Mouse (Mus musculus): ENCODE results near the gene Pygo2. TPM values are rescaled to one million over a fixed set of nuclear protein-coding genes. Genes with fewer than 3 reads are reported as not detected.
A peak's percentile ranks its signal among the peaks of the same experiment; 100 is the strongest.

Pygo2 gene
- polyA plus RNA-seq, 1 experiment from 2014 or later = 50.4 TPM

DNA sequence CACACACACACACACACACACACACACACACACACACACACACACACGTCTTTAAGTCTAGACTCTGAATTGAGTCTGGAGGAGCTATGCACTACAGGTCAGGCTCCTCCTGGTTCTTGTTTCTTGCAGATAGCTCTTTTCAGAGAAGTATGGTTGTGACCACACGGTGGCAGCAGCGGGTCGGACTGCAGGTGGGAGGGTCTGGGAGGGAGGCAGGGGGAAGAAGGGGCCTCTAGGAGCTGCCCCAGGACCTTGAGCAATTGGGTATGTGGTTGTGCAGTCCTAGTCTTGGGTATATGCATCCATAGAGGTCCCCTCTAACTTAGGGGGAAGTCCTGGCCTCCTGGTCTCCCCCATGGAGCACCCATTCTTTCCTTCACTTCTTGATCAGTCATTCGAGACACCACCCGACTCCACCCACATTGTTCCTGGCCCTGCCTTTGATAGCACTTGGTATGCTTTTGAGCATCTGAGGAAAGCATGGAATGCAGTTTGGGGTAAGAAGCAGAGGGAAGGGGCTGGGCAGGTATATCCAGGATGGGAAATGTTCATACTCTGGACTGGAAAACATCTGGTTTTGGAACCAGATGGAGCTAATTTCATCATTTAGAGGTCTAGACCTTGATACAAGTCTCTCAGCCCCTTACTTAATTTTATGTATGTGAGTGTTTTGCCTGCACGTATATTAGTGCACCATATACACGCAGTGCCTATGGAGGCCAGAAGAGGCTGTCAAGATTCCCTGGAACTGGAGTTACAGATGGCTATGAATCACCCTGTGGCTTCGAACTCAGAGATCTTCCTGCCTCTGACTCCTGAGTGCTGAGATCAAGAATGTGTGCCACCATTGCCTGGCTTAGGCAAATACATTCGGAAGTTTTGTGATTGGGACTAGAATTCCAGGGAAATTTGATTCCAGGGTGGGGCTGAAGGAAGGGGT is 27.0 kb downstream of the Pygo2 start:
- Histone ChIP-seq H3K27me3 (ENCODE audit: insufficient read depth, poor library complexity, severe bottlenecking) (no peaks in the 10 kb centered on the region), H3K4me1 (replicated peaks) (peaks cover 46% of the 10 kb centered on the region), H3K27ac (peak overlapping the region; percentile 40; the same call in 1 of the 2 replicates), H3K4me3 (no peak overlapping the region), H3K36me3 (peaks cover 8% of the 10 kb centered on the region; the same call in 1 of the 2 replicates), H3K9me3 (no peaks in the 10 kb centered on the region)
- 35% methylated on average over 10 of the region's 10 CpGs for WGBS
- peak; percentile 83 for DNase-seq (ENCODE audit: low spot score)

DNA sequence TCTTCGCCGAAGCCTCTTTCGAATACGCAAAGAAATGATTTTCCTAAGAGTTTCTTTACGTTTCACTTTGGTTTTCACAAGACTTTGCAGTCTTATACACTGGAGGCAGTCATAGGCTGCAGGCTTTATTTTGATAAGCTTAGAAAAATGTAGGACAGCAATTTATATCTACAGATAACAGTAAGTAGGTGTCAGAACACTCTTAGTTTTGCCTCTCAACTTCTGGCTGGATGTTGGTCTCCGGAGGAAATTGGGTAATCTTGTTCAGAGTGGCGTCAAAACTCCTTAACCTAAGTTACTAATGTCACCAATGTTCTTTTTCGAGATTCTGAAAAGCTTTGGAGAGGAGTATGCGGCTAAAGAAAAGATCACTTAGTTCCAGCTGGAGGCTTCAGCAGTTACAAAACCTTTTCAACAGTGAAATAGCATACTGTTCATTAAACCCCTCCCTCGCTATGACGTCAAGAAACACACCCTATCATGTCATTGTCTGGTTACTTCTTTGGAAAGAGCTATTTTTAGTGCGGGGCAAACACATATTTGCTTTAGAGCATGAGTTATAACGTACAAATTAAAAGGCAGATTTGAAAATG is 28.5 kb downstream of the Pygo2 start:
- WGBS = 50% methylated on average over 13 of the region's 13 CpGs
- Histone ChIP-seq H3K27ac (peak overlapping the region; percentile 93), H3K36me3 (peaks cover 11% of the 10 kb centered on the region; the same call in 1 of the 2 replicates), H3K4me3 (peak overlapping the region; percentile 66), H3K4me1 (replicated peaks) (peaks cover 42% of the 10 kb centered on the region), H3K9me3 (no peaks in the 10 kb centered on the region), H3K27me3 (ENCODE audit: insufficient read depth, poor library complexity, severe bottlenecking) (no peaks in the 10 kb centered on the region)
- DNase-seq (ENCODE audit: low spot score) = peak; percentile 8

DNA sequence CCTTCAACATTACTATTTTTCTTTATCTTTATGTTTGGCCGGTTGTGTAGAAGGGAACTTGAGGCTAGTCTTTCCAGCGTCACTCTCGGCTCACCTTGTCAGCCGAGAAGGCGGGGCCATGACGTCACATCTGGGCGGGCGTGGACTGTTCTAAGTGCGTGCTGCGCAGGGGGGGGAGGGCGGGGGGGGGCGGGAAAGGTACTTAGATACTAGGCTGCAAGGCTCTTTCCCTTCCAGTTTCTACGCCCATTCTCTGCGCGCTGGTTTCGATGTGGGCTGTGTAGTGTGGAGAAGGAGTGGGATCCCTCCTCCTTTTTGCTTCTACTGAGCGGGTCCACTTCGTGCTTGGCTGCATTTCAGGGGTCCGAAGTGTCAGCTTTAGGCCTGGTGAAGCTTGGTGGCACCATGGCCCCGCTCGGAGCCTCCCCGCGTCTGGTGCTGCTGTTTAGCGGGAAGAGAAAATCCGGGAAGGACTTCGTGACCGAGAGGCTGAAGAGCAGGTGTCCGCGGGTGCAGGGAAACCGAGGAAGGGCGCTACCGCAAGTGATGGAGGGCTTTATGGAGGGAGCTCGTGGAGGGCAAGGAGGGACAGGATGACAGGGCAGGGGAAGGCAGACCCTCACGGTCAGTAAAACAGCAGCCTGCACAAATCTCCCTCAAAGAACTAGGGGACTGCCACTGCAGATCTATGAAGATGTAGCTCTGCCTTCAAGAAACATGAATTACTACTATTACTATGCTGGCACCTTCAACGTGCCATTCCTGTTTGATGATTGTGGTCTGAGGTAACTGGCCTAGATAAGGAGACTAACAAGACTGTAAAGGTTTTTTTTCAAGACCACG is 29.2 kb downstream of the Pygo2 start:
- peaks cover 13% of the 10 kb centered on the region for H3K36me3 ChIP-seq
- peaks cover 42% of the 10 kb centered on the region for H3K4me1 ChIP-seq (replicated peaks)
- H3K27me3 ChIP-seq (ENCODE audit: insufficient read depth, poor library complexity, severe bottlenecking) = no peaks in the 10 kb centered on the region
- peak overlapping the region; percentile 66 for H3K4me3 ChIP-seq
- 2% methylated on average over 35 of the region's 36 CpGs for WGBS
- H3K9me3 ChIP-seq = no peaks in the 10 kb centered on the region
- DNase-seq (ENCODE audit: low spot score) = peak; percentile 91
- H3K27ac ChIP-seq = peak overlapping the region; percentile 93

DNA sequence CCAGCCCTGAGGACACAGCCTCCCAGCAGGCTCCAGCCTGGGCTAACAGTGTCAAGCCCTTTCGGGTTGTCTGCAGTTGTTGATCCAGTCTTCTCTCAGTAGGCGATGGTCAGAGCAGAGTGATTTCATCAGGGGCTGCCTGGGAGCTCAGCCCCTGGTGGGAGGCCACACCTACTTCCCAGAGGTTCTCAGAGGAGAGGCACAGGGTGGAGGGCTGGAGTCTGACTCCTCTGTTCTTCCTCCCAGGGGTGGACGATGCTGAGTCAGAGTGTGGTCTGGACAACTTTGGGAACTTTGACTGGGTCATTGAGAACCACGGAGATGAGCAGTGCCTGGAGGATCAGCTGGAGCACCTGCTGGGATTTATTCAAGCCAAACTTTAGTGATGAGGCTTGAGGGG is 38.3 kb downstream of the Pygo2 start:
- DNase-seq (ENCODE audit: low spot score) = no peak
- Histone ChIP-seq H3K36me3 (peaks cover 49% of the 10 kb centered on the region), H3K4me1 (replicated peaks) (no peaks in the 10 kb centered on the region), H3K27me3 (ENCODE audit: insufficient read depth, poor library complexity, severe bottlenecking) (no peaks in the 10 kb centered on the region), H3K9me3 (no peaks in the 10 kb centered on the region), H3K4me3 (no peak overlapping the region), H3K27ac (no peak overlapping the region)
- 42% methylated on average over 4 of the region's 4 CpGs for WGBS

DNA sequence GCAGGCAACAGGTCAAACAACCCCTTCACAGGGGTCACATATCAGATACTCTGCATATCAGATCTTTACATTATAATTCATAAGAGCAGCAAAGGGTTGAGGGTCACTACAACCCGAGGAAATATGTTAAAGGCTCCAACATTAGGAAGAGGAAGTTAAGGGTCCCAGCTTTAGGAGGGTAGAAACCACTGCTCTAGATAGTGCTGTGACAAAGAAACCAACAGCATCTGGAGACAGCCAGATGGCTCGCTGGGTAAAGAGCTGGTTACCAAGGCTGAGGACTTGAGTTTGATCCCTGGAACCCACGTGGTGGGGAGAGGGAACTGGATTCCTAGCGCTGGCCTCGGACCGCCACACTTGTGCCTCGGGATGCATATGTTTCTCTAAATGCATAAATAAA is 42.3 kb downstream of the Pygo2 start:
- no peaks in the 10 kb centered on the region for H3K4me1 ChIP-seq (replicated peaks)
- H3K36me3 ChIP-seq = peaks cover 28% of the 10 kb centered on the region
- H3K4me3 ChIP-seq = no peak overlapping the region
- H3K27me3 ChIP-seq (ENCODE audit: insufficient read depth, poor library complexity, severe bottlenecking) = no peaks in the 10 kb centered on the region
- DNase-seq (ENCODE audit: low spot score) = no peak
- no peaks in the 10 kb centered on the region for H3K9me3 ChIP-seq
- WGBS = 85% methylated on average over 7 of the region's 7 CpGs
- H3K27ac ChIP-seq = no peak overlapping the region

DNA sequence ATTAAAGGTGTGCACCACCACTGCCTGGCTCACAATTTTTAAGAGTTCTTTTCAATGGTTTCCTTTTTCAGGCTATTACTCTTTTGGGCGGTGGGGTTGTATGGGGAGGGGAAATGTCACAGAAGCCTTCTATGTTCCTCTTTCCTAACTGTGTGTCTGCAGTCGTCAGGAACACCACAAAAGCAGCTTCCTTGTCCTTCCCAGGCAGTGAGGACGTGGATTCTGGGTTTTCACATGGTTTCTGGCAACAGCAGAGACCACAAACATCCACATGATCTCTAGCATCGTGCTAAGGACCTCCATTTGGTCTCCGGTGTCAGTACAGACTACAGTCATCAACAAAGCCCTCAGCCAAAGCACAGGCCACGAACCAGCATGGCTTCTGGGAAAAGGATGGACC is 43.8 kb downstream of the Pygo2 start:
- Histone ChIP-seq H3K36me3 (peaks cover 12% of the 10 kb centered on the region), H3K27me3 (ENCODE audit: insufficient read depth, poor library complexity, severe bottlenecking) (no peaks in the 10 kb centered on the region), H3K27ac (no peak overlapping the region), H3K4me1 (replicated peaks) (no peaks in the 10 kb centered on the region), H3K9me3 (no peaks in the 10 kb centered on the region), H3K4me3 (no peak overlapping the region)
- WGBS = 79% methylated on average over 6 of the region's 6 CpGs
- DNase-seq (ENCODE audit: low spot score) = no peak

DNA sequence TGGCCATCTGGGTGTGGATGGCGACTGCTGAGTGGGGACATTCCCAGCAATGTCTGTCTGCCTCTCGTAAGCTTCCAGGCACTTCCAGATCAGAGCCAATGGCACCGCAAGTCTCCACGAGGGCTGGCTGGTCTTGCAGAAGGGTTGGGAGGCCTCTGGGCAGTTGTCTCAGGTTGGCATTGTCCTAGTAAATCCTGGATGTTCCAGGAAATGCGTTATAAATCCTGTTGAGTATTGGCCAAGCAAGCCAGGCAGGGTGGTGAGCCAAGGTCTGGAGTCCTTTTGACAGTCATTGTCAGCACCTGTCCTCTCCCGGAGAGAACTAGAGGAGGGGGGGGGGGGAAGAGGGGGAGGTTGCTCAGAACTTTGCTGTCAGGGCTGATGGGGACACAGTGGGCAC is 49.0 kb downstream of the Pygo2 start:
- 79% methylated on average over 6 of the region's 6 CpGs for WGBS
- no peak for DNase-seq (ENCODE audit: low spot score)
- no peaks in the 10 kb centered on the region for H3K9me3 ChIP-seq
- H3K27me3 ChIP-seq (ENCODE audit: insufficient read depth, poor library complexity, severe bottlenecking) = no peaks in the 10 kb centered on the region
- H3K4me3 ChIP-seq = no peak overlapping the region
- H3K27ac ChIP-seq = no peak overlapping the region
- no peaks in the 10 kb centered on the region for H3K36me3 ChIP-seq
- H3K4me1 ChIP-seq (replicated peaks) = no peaks in the 10 kb centered on the region

DNA sequence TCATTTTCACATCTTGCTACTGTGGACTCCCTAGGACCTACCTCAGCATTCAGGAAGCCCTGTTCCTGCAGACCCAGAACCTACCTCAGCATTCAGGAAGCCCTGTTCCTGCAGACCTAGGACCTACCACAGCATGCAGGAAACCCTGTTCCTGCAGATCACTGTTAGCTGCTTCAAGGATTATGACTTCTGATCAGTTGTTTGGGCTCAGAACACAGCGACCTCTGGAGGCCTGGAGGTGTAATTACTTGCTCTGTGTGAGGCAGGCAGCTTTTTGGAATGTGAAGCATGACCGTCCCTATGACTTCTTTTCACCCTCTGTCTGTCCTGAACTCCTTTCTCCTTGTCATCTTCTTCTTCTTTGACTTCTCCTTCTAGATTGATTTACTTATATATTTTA is 51.5 kb downstream of the Pygo2 start:
- H3K4me3 ChIP-seq = no peak overlapping the region
- no peak overlapping the region for H3K27ac ChIP-seq
- no peaks in the 10 kb centered on the region for H3K36me3 ChIP-seq
- H3K4me1 ChIP-seq (replicated peaks) = no peaks in the 10 kb centered on the region; the same call in 1 of the 2 replicates
- 0 out of 2 replicates have a peak, but pooled peaks cover 3% of the 10 kb centered on the region for H3K27me3 ChIP-seq (ENCODE audit: insufficient read depth, poor library complexity, severe bottlenecking)
- WGBS = 40% methylated on average over 2 of the region's 2 CpGs
- peak; percentile 21 for DNase-seq (ENCODE audit: low spot score)
- H3K9me3 ChIP-seq = no peaks in the 10 kb centered on the region

DNA sequence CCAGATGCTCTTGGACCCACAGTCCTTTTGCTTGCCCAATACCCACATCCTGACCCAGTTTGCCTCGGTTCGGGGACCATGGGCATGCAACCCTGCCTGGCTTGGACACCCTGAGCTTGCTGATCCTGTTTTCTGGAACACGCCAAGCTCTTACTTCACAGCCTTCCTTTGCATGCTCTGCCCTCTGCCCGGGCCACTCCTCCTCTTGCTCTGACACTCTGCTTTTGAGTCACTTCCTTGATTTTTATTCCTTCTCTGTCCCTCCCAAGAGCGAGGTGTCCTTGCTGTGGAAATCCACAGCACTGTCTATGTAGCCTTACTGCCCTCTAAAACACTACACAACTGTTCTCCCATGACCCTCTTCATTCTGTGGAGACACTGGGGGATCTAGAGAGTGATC is 52.2 kb downstream of the Pygo2 start:
- Histone ChIP-seq H3K9me3 (no peaks in the 10 kb centered on the region), H3K27me3 (ENCODE audit: insufficient read depth, poor library complexity, severe bottlenecking) (peaks cover 8% of the 10 kb centered on the region), H3K4me3 (no peak overlapping the region), H3K4me1 (replicated peaks) (peaks cover 5% of the 10 kb centered on the region; the same call in 1 of the 2 replicates), H3K36me3 (no peaks in the 10 kb centered on the region), H3K27ac (no peak overlapping the region)
- 89% methylated on average over 5 of the region's 5 CpGs for WGBS
- DNase-seq (ENCODE audit: low spot score) = no peak

Other genes with a start within 250 kb of the Pygo2 start
- 30.2 and 38.7 TPM in 2 replicates for gene Fam189b, start 247.1 kb upstream of the Pygo2 start, polyA plus RNA-seq (2016; fragmentation: Nextera tagmentation; extraction: Ambion mirVana)
- gene Gba, start 227.3 kb upstream of the Pygo2 start, polyA plus RNA-seq (2016; fragmentation: Nextera tagmentation; extraction: Ambion mirVana) = 41.0 and 50.0 TPM in 2 replicates
- 65.5 and 74.7 TPM in 2 replicates for gene Thbs3, start 215.0 kb upstream of the Pygo2 start, polyA plus RNA-seq (2016; fragmentation: Nextera tagmentation; extraction: Ambion mirVana)
- gene Mtx1, start 203.1 kb upstream of the Pygo2 start, polyA plus RNA-seq (2016; fragmentation: Nextera tagmentation; extraction: Ambion mirVana) = 228 and 232 TPM in 2 replicates
- 1.1 and 1.8 TPM in 2 replicates for gene Muc1, start 201.2 kb upstream of the Pygo2 start, polyA plus RNA-seq (2016; fragmentation: Nextera tagmentation; extraction: Ambion mirVana)
- gene Krtcap2, start 184.2 kb upstream of the Pygo2 start, polyA plus RNA-seq (2016; fragmentation: Nextera tagmentation; extraction: Ambion mirVana) = 276 and 282 TPM in 2 replicates
- 5.2 and 11.6 TPM in 2 replicates for gene Trim46, start 183.9 kb upstream of the Pygo2 start, polyA plus RNA-seq (2016; fragmentation: Nextera tagmentation; extraction: Ambion mirVana)
- gene Dpm3, start 170.9 kb upstream of the Pygo2 start, polyA plus RNA-seq (2016; fragmentation: Nextera tagmentation; extraction: Ambion mirVana) = 97.0 and 99.4 TPM in 2 replicates
- 34.4 and 36.8 TPM in 2 replicates for gene Slc50a1, start 159.6 kb upstream of the Pygo2 start, polyA plus RNA-seq (2016; fragmentation: Nextera tagmentation; extraction: Ambion mirVana)
- gene Efna1, start 149.1 kb upstream of the Pygo2 start, polyA plus RNA-seq (2016; fragmentation: Nextera tagmentation; extraction: Ambion mirVana) = 16.5 and 17.7 TPM in 2 replicates
- 5.9 and 10.7 TPM in 2 replicates for gene Efna3, start 107.2 kb upstream of the Pygo2 start, polyA plus RNA-seq (2016; fragmentation: Nextera tagmentation; extraction: Ambion mirVana)
- 22.4 and 23.2 TPM in 2 replicates for gene Efna4, start 92.2 kb upstream of the Pygo2 start, polyA plus RNA-seq (2016; fragmentation: Nextera tagmentation; extraction: Ambion mirVana)
- gene Adam15, start 80.2 kb upstream of the Pygo2 start, polyA plus RNA-seq (2016; fragmentation: Nextera tagmentation; extraction: Ambion mirVana) = 36.4 and 38.1 TPM in 2 replicates
- gene Dcst2, start 68.2 kb upstream of the Pygo2 start, polyA plus RNA-seq (2016; fragmentation: Nextera tagmentation; extraction: Ambion mirVana) = 0.34 TPM in 1 of 2 replicates, not detected in the other
- gene Dcst1, start 65.0 kb upstream of the Pygo2 start, polyA plus RNA-seq (2016; fragmentation: Nextera tagmentation; extraction: Ambion mirVana) = 0.09 and 0.33 TPM in 2 replicates
- gene Zbtb7b, start 35.4 kb upstream of the Pygo2 start, polyA plus RNA-seq (2016; fragmentation: Nextera tagmentation; extraction: Ambion mirVana) = 0.47 and 0.73 TPM in 2 replicates
- gene Lenep, start 27.4 kb upstream of the Pygo2 start, polyA plus RNA-seq (2016; fragmentation: Nextera tagmentation; extraction: Ambion mirVana) = 1.7 TPM in 1 of 2 replicates, not detected in the other
- 28.3 and 31.9 TPM in 2 replicates for gene Flad1, start 18.3 kb upstream of the Pygo2 start, polyA plus RNA-seq (2016; fragmentation: Nextera tagmentation; extraction: Ambion mirVana)
- 535 and 648 TPM in 2 replicates for gene Cks1b, start 11.8 kb upstream of the Pygo2 start, polyA plus RNA-seq (2016; fragmentation: Nextera tagmentation; extraction: Ambion mirVana)
- 58.3 and 68.1 TPM in 2 replicates for gene Shc1, start 11.8 kb upstream of the Pygo2 start, polyA plus RNA-seq (2016; fragmentation: Nextera tagmentation; extraction: Ambion mirVana)
- 21.1 and 21.6 TPM in 2 replicates for gene Pbxip1, start 6.5 kb downstream of the Pygo2 start, polyA plus RNA-seq (2016; fragmentation: Nextera tagmentation; extraction: Ambion mirVana)
- gene Pmvk, start 24.3 kb downstream of the Pygo2 start, polyA plus RNA-seq (2016; fragmentation: Nextera tagmentation; extraction: Ambion mirVana) = 71.4 and 87.8 TPM in 2 replicates
- 1.2 TPM in 2 replicates for gene Kcnn3, start 90.0 kb downstream of the Pygo2 start, polyA plus RNA-seq (2016; fragmentation: Nextera tagmentation; extraction: Ambion mirVana)

Measured in hindbrain, embryonic 10.5 days (tissue).